Mouse (Mus musculus) cortical plate, adult 2 months (tissue): ENCODE measurements around the gene Cbx7. TPM values are rescaled to one million over a fixed set of nuclear protein-coding genes. Genes with fewer than 3 reads are reported as not detected.
"Not testable (repeated sequence)": the region's sequence is repeated elsewhere in the genome, so short reads cannot be mapped to it uniquely, and the experiment has no call there.

Source experiments
- H3K27ac ChIP-seq: fragments of 200-500 bp; 2 replicates; pipeline ENCODE4 v1.5.1; 2012; ENCODE audit warnings: low read length, control low read depth, inconsistent platforms; ENCODE audit not compliant: insufficient read depth
- H3K4me1 ChIP-seq: fragments of 200-500 bp; 2 replicates; pipeline ENCODE4 v1.6.1; 2011; ENCODE audit warnings: low read length; ENCODE audit not compliant: control insufficient read depth, insufficient read depth
- H3K4me3 ChIP-seq: fragments of 200-500 bp; 2 replicates; pipeline ENCODE4 v1.5.1; 2011; ENCODE audit warnings: mild to moderate bottlenecking, low read length, control low read depth; ENCODE audit not compliant: insufficient read depth
- CTCF ChIP-seq: fragments of 200-500 bp; IDR thresholded peaks from 2 replicates; pipeline ENCODE4 v1.5.1; 2011; ENCODE audit warnings: mild to moderate bottlenecking, control low read depth, low read length; ENCODE audit not compliant: insufficient read depth; ENCODE audit errors: extremely low read depth
- POLR2A ChIP-seq: fragments of 200-500 bp; IDR thresholded peaks from 2 replicates; pipeline ENCODE4 v1.6.1; 2011; ENCODE audit warnings: mild to moderate bottlenecking, low read length, control low read depth; ENCODE audit not compliant: insufficient read depth; ENCODE audit errors: extremely low read depth
- polyA plus RNA-seq: library from polyadenylated mRNA; depleted of rRNA; stranded (reverse); fragments of >200 nt; gene quantifications from 2 replicates; pipeline ENCODE4 v1.2.3, GENCODE M21; 2012

Gene Cbx7
- polyA plus RNA-seq, 1 experiment = 58.4 TPM

DNA sequence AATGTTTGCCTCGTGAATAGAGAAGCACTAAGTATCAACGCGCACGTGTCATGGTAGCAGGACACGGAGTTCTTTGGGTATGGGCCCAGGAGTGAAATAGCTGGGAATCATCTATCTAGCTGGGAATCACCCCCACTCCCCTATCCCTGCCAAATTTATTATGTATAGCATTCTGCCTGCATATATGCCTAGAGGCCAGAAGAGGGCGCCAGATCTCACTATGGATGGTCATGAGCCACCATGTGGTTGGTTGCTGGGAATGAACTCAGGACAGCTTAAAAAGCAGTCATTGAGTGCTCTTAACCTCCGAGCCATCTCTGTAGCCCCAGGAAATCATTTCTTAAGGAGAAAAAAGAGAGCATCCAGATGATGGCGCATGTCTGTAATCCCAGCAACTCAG, 30.0 kb downstream of the Cbx7 start:
- Histone ChIP-seq H3K4me3 (no peak overlapping the region), H3K27ac (no peak overlapping the region), H3K4me1 (no peaks in the 10 kb centered on the region)
- TF ChIP-seq POLR2A = no peak
- peak; percentile 85 for TF ChIP-seq CTCF

DNA sequence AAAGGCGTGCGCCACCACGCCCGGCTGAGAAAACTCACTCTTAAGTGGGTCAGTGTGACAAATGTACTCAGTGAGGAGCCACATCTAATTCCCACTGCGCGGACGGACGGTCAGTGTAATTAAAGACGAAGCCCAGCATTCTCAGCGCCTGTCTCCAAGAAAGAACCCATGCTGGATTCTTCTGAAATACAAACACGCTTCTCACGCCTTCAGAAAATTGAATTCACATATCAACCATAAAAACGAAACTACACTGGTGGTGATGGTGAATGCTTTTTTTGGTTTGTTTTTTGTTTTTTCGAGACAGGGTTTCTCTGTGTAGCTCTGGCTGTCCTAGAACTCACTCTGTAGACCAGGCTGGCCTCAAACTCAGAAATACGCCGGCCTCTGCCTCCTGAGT, 31.0 kb downstream of the Cbx7 start:
- Histone ChIP-seq H3K27ac (no peak overlapping the region), H3K4me1 (no peaks in the 10 kb centered on the region), H3K4me3 (no peak overlapping the region)
- TF ChIP-seq CTCF = no peak
- TF ChIP-seq POLR2A = no peak

DNA sequence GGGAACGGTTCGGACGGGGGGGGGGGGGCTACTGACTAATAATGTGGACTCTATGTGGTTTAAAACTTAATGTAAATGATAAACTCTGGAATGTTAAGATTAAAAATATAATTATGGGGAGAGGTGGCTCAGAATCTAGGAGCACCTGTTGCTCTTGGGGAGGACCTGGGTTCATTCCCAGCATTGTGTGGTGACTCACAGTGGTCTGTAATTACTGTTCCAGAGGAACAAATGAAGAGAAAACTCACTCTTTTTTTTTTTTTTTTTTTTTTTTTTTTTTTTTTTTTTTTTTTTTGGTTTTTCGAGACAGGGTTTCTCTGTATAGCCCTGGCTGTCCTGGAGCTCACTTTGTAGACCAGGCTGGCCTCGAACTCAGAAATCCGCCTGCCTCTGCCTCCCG, 31.4 kb downstream of the Cbx7 start:
- not testable (repeated sequence) for H3K4me1 ChIP-seq, H3K4me3 ChIP-seq

DNA sequence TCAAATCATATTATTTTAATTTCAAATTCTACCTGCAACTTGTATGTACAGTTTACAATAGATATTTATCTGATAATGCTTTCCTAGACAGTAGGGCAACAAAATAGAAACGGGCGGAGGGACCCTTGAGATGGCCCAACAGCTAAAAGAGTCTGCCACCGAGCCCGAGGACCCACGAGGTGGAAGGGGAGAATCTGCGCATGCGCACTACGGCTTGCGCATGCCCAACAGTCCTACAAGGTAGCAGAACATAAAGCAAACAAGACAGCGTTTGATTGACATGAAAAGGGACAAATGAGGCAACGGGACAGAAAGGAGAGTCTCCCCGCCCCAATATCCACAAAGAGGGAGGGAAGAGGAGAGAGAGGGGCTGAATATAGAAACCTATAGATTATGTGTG, 31.9 kb downstream of the Cbx7 start:
- Histone ChIP-seq H3K4me1 (no peaks in the 10 kb centered on the region), H3K4me3 (no peak overlapping the region), H3K27ac (no peak overlapping the region)
- no peak for TF ChIP-seq CTCF
- no peak for TF ChIP-seq POLR2A

More for the DNA sequence above, 31.4 kb downstream of the Cbx7 start:
- H3K27ac ChIP-seq = not testable (repeated sequence)

DNA sequence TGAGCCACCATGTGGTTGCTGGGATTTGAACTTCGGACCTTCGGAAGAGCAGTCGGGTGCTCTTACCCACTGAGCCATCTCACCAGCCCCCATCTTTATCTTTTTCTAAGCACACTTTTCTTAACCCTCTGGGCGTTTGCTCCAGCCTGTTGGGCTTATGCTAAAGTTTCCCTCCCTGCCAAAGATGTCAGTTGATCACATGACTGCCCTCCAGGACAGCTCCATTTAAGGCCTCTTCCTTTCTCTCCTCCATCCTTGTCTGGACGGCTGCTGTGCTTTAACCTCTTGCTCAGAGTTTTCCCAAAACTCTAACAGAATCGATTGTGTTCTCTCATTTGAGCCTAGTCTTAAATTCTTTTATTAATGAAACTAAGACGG, 34.6 kb downstream of the Cbx7 start:
- TF ChIP-seq POLR2A = no peak
- TF ChIP-seq CTCF = no peak
- Histone ChIP-seq H3K4me1 (0 out of 2 replicates have a peak, but pooled peaks cover 1% of the 10 kb centered on the region), H3K27ac (no peak overlapping the region), H3K4me3 (no peak overlapping the region)

DNA sequence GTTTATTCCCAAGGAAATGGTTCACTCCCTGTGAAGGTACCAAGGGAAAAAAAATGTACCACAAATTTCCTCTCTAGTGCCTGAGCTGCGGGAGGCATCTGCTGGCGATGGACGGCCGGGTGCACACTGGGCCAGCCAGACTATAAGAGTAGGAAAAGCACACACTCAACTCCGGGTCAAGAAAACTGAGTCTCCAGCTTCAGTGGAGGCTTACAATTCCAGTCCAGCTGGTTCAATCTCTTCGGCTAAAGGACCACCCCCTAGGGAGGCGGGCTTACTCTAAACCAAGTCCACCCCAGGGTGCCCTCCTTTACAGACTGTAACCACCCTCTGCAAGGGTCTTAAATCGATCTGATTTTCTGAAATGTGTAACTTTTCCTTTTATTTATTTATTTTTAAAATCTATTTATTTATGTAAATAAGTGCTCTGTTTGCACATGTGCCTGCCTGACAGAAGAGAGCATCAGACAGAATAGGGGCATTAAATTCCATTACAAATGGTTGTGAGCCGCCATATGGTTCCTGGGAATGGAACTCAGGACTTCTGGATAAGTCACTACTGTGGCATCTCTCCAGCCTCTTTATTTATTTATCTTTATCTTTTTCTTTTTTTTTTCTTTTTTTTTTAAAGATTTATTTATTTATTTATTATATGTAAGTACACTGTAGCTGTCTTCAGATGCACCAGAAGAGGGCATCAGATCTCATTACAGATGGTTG, 35.1 kb downstream of the Cbx7 start:
- H3K4me1 ChIP-seq = 0 out of 2 replicates have a peak, but pooled peaks cover 1% of the 10 kb centered on the region
- no peak overlapping the region for H3K4me3 ChIP-seq
- TF ChIP-seq POLR2A = no peak
- no peak for TF ChIP-seq CTCF
- H3K27ac ChIP-seq = no peak overlapping the region

DNA sequence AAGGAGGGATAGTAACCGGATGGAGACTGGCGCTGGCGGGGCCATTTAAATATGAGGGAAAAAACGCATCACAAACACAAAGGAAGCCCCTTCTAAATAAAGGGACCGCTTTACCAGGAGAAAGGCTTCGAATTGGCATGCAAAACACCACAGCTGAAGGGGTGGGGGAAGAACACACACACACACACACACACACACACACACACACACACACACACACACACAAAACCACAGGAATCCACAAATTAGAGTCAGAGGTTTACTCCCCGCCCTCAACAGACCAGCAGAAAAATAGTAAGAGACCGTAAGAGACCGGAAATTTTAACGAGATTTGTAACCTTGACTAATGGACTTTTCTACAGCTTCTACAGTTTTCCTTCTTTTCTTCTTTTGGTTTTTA, 36.1 kb downstream of the Cbx7 start:
- TF ChIP-seq CTCF = no peak
- no peak for TF ChIP-seq POLR2A
- Histone ChIP-seq H3K27ac (no peak overlapping the region), H3K4me3 (no peak overlapping the region), H3K4me1 (0 out of 2 replicates have a peak, but pooled peaks cover 1% of the 10 kb centered on the region)

DNA sequence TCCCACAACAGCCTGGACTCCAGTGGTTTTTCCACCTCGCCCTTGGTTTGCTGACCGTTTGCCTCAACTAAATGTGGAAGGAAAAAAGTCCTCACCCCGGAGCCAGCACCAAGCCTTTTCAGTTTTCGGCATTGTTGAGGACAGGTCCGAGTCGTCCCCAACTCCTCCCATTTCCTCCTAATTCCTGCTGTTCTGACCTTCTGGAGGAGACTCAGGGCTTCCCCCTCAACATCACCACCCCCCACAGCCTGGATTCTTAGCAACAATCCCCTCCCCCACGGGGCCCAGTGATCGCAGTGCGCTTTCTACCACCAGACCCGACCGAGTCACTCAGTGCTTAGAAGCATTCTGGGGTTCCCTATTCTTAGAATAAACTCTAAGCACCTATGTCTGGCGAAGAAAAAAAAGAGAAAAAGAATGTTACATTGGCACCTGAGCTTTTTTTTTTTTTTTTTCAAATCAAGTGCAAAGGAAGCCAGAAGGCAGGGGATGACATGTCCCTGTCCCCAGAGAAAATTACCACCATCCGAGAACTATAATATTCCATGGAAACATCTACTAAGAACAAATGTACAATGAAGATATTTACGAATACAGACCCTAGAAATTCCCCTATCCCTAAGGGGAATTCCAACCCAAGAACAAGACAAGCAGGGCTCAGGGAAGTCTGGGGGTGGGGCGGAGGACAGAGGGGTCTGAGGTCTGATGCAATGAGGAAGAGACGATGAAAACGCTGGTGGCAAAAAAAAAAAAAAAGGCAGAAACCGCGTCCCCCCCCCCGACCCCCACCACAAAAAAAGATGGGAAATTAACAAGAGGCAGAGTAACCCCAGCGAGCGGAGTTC, 37.0 kb downstream of the Cbx7 start:
- Histone ChIP-seq H3K4me3 (no peak overlapping the region), H3K27ac (no peak overlapping the region), H3K4me1 (0 out of 2 replicates have a peak, but pooled peaks cover 1% of the 10 kb centered on the region)
- TF ChIP-seq POLR2A (no peak), CTCF (no peak)

DNA sequence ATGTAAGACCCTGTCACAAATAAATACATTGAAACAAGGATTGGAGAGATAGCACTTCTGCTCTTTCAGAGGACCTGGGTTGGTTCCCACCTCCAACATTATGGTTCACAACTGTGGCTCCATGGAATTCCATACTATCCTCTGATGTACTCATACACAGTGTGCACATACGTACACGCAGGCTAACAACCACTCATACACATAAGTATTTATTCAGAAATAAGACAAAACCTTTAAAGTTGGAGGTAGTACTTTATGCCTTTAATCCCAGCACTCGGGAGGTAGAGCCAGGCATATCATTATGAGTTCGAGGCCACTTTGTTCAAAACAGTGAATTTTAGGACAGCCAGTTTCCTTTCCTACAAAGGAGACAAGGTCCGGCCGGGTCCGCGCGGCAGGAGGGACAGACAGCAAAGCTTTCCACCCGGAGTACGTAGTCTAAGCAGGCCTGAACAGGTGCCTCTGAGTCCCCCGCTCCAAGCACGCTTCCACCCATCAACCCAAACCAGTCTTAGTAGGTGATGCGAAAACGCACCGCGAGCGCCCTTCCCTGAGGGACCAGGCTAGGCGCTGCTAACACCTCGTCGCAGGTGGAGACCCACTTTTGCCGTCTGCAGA, 37.8 kb downstream of the Cbx7 start:
- 0 out of 2 replicates have a peak, but pooled peaks cover 1% of the 10 kb centered on the region for H3K4me1 ChIP-seq
- H3K4me3 ChIP-seq = peak overlapping the region; percentile 61
- no peak overlapping the region for H3K27ac ChIP-seq
- TF ChIP-seq CTCF (no peak), POLR2A (no peak)
